Mouse (Mus musculus) T-cell, adult 2 months (primary cell): ENCODE data around the gene Pogk.

Source experiments
- DNase-seq: peaks from one replicate; pipeline ENCODE4 v3.0.0; 2022; ENCODE audit warnings: low spot score

Gene Pogk

DNA sequence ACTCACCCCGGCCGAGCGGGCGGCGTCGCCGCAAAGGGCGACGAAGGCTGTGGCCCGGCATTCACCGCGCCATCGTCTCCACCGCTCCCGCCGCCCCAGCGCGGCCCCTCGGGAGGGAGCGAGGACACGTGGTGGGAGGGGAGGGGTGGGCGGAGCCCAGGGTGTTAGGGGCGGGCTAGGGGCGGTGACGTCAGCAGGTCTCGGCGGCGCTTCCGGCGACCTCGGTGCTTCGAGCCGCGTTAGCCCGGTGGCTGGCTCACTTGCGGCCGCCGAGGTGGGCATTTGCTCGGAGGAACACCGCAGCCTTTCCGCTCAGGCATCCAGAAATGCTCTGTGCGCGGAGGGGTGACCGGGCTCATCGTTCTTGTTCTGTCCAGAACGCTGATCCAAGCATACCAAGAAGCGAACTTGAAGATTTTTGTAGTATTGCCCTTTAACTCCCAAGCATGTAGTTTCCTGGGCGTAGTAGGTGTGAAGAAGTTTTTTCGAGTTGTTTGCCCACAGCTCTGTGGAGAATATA, at the start of gene Pogk:
Gene Pogk, minus strand, starts transcription at position 163 of the 520 bp plus-strand sequence.
- DNase-seq = peak; percentile 80

DNA sequence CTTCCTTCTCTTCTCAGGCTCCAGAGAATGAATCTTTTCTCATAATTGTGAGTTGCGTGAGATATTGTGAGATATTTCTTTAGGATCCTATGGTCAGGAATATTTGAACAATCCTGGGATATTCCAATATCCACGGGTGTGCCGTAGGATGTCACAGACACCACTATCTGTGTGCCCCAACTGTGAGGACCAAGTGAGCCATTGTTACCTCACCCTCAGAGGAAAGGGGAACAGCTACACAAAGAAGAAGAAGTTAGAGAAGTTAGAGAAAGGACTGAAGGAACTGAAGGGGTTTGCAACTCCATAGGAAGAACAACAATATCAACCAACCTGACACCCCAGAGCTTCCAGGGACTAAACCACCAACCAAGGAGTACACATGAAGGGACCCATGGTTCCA, 32.3 kb upstream of the Pogk start:
- no peak for DNase-seq

GRCm38 (mm10) chr1:166439426-166439825, 29.8 kb upstream of the Pogk start:
- no peak for DNase-seq

DNA sequence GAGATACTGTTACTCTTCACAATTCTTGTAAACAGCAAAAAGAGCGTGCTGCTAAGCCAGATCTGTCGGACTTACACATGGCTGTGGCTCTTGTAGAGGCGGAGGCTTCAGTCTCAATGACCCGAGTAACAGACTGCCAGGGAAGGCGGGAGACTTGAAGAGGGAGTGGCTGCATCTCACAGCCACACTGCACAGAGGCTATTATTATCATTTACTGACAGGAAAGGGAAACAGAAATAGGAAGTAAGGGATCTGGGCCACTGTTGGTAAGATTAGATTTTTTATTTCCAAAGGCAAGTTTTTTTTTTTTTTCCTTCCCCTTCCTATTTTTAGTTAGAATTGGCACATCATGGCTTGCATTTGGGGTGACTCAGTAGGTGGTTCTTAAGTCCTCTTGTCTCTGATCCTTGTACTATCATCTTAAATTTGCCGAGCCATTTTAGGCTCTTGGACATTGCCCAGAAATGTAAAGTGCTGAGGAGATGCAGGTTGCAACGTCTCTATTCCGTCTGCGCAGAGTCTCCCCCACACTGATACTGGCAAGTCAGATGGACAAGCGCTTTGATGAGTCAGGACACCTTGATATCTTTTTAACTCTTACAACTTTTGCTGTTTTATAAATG, 20.3 kb upstream of the Pogk start:
- no peak for DNase-seq

- no peak for DNase-seq
Observed at GRCm38 (mm10) chr1:166429053-166429452, 19.4 kb upstream of the Pogk start.

GRCm38 (mm10) chr1:166412266-166412665, 2.6 kb upstream of the Pogk start:
- no peak for DNase-seq

GRCm38 (mm10) chr1:166411541-166411940, 1.9 kb upstream of the Pogk start:
- no peak for DNase-seq

- DNase-seq = peak; percentile 27
Observed at GRCm38 (mm10) chr1:166409177-166409700, 424 bp downstream of the Pogk start.

DNA sequence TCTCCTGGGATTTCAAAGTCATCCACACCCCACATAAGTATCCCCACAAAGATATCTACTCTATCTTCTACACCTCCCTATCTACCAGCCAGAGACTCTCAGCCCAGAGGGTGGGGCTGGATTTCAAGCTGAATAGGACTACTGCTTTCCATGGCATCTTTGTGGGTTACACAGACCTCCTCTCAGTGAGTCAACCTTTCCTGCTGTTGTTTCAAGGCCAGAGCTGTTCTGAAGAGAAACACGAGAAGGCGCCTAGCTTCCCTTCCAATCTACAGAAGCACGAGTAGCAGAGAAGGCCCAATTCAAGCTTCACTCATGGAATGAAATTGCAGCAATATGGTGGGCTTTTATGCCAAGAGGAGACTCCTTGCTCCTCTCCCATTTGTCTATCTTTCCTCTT, 5.8 kb downstream of the Pogk start:
- DNase-seq = no peak

GRCm38 (mm10) chr1:166402003-166402402, 7.7 kb downstream of the Pogk start:
- DNase-seq = no peak

GRCm38 (mm10) chr1:166401455-166401854, 8.2 kb downstream of the Pogk start:
- no peak for DNase-seq

DNA sequence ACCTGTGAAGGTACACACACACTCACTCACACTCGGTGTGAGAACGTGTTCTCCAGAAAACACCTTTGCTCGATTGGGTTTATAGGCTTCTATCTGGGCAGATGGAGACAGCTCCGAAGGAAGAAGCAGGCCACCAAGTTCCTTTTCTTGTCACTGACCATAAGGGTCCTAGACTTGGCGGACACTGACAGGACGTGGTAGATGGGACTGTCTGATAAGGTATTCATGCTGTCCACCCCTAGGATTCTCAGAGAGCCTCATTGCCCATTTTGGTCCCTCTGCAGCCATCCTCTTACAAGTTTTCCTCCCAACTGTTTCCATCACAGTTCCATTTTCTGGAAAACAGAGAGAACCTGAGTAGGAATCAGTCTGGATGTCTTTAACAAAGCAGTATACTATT, 13.3 kb downstream of the Pogk start:
- no peak for DNase-seq

GRCm38 (mm10) chr1:166395661-166396060, 14.0 kb downstream of the Pogk start:
- no peak for DNase-seq

- no peak for DNase-seq
Observed at GRCm38 (mm10) chr1:166394770-166395169, 14.9 kb downstream of the Pogk start.

DNA sequence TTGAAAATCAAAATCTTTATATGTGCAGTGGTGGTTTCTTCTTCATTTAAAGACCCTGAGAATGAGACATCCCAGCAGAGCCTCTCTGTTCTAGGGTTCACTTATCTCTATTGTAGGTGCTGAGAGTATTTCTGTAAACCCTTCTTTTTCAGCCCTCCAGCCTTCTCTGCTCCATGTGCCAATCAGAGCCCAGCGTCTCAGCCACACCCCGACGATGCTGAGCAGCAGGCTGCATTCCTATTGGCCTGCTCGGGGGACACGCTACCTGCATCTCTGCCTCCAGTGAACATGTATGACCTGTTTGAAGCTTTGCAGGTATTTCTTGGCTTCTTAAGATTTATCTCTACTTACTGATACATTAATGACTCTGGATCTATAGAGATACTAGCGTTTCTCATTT, 18.0 kb downstream of the Pogk start:
- no peak for DNase-seq

DNA sequence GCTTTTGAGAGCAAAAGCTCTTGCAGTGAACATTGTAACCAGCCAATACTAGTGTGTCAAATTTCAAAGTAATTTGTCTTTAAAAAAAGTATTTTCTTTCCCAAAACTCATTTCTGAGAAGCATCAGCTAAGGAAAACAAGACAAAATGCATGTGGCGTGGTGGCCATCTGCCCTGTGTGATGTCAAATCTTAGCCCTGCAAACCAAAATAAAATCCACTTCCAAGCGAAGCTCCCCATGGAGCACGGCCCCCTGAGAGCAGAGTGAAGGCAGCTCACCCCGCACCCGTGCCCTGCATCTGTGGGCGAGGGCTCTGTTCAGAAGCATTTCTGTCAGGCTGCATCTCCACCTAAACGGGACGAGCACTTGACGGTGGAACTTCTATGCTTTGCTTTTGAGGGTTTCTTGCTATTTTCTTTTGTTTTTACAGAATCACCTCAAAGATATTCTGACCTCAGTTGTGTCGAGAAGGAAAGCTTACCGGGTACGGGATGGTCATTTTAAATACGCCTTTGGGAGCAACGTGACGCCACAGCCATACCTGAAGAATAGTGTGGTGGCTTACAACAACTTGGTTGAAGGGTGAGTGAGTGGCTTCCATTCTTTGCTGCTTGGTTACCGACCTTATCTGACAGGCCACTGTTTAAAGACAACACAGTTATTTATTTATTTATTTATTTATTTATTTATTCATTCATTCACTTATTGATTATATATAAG, 20.1 kb downstream of the Pogk start:
- DNase-seq = no peak

DNA sequence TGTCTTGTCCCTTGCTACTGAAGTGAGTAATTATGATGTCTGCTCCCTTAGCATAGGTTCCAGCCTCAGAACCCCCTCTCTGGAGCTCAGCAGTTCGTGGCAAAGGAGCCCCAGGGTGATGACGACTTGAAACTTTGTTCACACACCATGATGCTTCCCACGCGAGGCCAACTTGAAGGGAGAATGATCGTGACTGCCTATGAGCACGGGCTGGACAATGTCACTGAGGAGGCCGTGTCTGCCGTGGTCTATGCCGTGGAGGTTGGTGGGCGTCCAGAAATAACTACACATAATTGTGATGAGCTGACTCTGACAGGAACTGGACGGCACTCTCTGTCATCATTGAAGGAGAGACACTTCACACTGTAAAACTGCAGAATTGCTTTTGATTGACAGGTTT, 21.2 kb downstream of the Pogk start:
- no peak for DNase-seq

DNA sequence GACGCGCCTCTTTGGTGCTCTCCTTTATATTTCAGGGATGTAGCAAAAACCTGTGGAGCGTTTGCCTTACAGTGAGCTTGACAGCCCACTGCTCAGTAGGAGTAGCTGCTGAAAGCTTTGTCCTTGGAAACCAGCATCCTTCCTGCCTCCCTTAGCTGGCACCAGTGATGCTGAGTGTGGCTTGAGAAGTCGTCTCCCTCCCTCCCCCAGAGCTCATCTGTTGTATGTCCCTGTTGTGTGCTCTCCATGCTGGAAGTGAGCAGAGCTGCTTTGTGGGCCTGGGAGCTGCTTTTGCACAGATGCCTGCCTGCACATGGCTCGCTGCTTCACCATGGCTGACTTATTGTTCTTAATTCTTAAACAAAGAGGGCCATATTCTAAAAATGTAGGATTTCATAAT, 24.2 kb downstream of the Pogk start:
- DNase-seq = no peak

- DNase-seq = no peak
Observed at GRCm38 (mm10) chr1:166384614-166385013, 25.0 kb downstream of the Pogk start.

GRCm38 (mm10) chr1:166382626-166383025, 27.0 kb downstream of the Pogk start:
- no peak for DNase-seq

- no peak for DNase-seq
Observed at GRCm38 (mm10) chr1:166381821-166382220, 27.8 kb downstream of the Pogk start.

DNA sequence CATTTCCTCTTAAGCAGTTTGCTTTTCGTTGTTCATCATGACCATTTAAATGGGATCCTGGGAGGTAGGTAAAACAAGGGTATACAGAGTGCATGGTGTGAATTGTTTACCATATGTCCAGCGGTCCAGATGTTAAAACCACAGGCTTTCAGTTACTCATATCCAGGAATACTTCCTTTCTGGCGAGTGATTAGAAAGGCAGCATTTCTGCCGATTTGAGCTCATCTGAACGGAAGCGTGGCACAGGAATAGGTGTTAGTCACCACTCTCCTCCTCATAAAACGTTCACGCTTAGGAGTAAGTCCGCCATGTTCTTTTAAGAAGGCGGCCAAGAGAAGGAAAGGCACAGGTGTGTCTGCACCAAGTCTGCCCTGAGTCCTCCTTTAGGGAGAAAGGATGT, 28.3 kb downstream of the Pogk start:
- DNase-seq = no peak

GRCm38 (mm10) chr1:166379630-166380231, 29.9 kb downstream of the Pogk start:
- peak; percentile 74 for DNase-seq
